Mouse (Mus musculus) kidney, adult 2 months (tissue): ENCODE measurements around the gene Mylk.

Experiments used
- CTCF ChIP-seq: fragments of 200-500 bp; conservative IDR thresholded peaks from 2 replicates; pipeline ENCODE4 v1.5.1; 2011; ENCODE audit warnings: low read depth, mild to moderate bottlenecking, control low read depth, low read length, moderate library complexity, mixed read lengths; ENCODE audit not compliant: insufficient read depth, insufficient read length
- POLR2A ChIP-seq: fragments of 200-500 bp; IDR thresholded peaks from one replicate; pipeline ENCODE4 v1.6.1; 2011; ENCODE audit warnings: low read depth, low read length, control low read depth

- TF ChIP-seq POLR2A (no peak), CTCF (no peak)
Observed at GRCm38 (mm10) chr16:35007361-35007760, 262.4 kb downstream of the Mylk start.
